Mouse (Mus musculus): ENCODE measurements around the gene Dffa.

Dffa gene

DNA sequence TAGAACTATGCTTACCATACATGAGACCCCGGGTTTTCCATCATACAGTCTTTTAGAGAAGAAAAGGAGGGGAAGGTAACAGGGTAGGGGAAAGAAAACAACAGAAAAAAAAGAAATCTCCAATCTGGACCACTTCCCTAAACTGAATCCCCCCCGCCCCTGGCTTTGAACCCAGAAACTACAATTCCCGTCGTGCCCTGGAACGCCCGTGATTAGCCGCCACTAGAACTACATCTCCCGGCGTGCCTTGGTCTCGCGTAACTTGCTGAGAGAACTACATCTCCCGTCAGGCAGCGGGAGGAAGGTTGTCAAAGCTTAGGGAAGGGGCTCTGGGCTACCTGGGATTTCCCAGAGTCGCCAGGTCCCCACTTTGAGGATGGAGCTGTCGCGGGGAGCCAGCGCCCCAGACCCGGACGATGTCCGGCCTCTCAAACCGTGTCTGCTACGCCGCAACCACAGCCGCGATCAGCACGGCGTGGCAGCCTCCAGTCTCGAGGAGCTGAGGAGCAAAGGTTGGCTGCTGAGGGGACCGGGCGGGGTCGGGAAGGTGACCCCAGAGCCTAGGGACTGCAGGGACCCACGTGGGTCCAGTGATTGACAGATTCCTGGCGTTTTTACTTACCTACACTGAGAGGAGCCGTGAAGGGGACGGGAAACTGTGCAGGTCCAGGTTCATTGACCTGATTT is at the start of gene Dffa:
Dffa (plus strand) TSS at position 272 of the 687 bp plus-strand sequence.
- peak; percentile 87 for DNase-seq (ENCODE audit: low spot score)

- DNase-seq (ENCODE audit: low spot score), result no peak
These were observed 48.1 kb upstream of the Dffa start for GRCm38 (mm10) chr4:149055847-149056246.

DNA sequence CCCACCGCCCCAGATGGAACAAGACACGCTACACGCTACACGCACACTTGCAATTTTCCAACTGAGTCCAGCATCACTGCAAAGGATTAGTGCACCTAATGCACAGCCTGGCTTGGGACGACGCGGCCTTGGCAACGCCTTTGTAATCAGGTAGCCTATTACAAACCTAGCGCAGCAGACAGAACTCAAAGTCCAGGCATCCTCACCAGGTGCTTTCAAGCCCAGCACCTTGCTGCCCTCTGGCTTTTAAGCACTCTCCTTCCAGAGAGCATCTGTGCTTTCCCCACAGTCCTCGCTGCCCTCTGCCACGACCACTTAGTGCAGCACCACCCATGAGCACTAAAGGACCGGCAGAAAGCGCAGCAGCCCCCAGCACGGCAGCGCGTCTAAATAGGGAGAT is 47.0 kb upstream of the Dffa start:
- no peak for DNase-seq (ENCODE audit: low spot score)

- DNase-seq (ENCODE audit: low spot score), result no peak
These were observed 46.5 kb upstream of the Dffa start for GRCm38 (mm10) chr4:149057470-149057869.

DNA sequence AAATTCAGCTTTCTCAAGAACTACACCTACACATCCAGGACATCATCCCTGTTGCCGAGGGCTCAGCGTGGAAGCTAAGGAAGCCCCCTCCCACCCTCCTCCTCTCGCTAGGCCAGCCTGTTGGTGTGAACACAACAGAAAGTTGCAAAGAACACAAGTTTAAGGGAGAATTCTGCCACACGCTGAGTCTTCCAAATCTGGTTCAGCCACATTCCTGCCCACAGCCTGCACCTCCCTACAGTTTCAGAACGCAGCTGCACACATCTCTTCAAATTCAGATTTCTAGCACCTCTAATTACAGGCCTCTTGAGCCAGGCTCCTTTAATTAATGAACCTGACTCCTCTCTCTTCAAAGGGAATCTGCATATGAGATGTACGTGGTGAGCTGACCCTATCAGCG is 45.6 kb upstream of the Dffa start:
- DNase-seq (ENCODE audit: low spot score), result no peak

DNA sequence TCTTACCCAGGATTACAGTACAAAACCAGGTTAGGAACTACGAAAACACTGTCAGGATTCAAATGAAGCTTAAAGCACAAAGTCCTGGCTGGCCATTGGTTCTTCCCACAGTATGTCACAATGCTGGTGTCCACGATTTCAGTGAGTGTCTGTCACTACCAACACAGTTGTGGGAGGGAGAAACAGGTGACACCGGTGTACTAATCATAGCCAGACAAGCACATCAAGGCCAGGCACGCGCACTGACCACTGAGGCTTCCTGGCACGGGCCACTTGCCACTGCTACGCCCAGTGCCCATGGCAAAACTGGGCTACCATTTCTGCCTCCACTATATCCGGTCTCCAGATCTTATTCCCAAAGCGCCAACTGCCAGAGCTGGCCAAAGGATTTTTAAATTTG is 44.2 kb upstream of the Dffa start:
- DNase-seq (ENCODE audit: low spot score), result no peak

DNA sequence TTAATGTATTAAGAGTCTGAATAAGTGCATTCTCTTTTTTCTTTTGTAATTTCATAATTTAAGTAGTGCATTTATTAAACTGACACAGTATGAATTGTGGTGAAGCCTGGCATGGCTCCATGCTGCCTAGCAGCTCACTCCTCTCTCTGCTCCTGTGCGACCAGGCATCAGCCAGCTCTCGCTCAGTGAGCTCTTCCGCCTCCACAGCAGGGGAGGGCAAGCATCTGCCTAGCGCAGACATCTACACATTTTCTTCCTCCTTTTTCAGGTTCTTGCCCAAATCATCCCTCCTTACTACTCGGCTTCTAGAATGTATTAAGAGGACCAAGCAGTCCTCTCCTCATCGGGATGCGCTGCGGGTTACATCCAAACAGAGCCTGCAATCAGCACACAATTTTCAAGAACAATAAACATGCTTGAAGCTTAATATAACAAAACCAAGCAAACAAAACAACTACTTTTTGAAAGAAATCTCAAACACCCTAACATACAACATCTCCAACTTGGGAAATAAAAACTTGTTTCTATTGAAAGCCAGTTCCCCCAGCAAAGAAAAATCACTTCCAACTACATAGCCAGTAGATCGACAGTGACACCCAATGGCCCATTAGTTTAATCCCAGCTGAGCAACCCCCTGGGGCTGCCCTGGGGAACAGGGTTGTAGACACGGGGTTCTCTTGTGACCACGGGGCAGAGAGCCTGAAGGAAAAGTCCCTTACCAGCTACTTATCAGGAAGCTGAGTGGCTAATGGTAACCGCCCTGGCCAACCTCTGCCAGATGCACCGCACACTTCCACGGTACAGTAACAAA is 43.1 kb upstream of the Dffa start:
- DNase-seq (ENCODE audit: low spot score), result no peak

GRCm38 (mm10) chr4:149061432-149061718 is 42.6 kb upstream of the Dffa start:
- no peak for DNase-seq (ENCODE audit: low spot score)

DNA sequence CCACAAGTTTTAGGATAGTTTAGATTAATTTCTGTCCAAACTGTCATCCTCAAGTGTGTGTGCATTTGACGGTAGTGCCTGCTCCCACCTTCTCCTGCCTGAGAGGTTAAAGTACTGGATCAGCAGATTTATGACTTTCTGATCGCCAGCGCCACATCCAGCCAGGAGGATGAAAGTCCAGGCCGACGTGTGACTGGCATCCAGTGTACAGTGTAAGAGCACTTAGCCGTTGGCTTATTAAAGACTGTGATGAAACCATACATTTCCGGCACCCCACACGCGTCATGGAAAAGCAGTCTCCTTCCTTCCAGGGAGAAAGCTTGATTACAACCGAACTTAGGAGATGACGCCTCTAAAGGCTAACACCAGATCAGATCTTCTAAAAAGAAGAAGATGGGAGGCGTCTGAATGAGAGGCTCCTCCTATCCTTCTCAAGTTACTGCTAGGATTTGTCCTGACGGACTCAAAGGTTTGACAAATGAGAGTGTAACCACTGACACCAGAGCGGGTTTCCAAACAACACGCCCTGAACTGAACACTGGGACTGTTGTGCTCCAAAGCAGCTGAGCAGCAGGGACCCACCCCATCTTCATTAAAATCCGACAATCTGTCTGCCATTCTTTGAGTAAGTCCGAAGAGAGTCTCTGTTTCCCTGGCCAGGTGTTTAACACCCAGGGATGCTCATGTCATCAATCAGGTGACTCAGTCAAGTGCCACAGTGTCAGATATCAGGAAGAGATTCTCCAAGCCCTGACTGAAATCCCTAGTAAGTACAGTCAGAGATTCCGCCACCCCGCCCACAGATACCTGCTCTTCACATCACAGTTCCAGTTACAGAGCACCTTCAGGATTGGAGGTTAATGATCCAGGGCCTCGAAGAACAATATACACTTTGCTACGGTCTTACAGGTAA is 41.3 kb upstream of the Dffa start:
- no peak for DNase-seq (ENCODE audit: low spot score)

GRCm38 (mm10) chr4:149064061-149064854 is 39.7 kb upstream of the Dffa start:
- DNase-seq (ENCODE audit: low spot score), result no peak

GRCm38 (mm10) chr4:149066672-149067551 is 37.0 kb upstream of the Dffa start:
- peak; percentile 43 for DNase-seq (ENCODE audit: low spot score)

DNA sequence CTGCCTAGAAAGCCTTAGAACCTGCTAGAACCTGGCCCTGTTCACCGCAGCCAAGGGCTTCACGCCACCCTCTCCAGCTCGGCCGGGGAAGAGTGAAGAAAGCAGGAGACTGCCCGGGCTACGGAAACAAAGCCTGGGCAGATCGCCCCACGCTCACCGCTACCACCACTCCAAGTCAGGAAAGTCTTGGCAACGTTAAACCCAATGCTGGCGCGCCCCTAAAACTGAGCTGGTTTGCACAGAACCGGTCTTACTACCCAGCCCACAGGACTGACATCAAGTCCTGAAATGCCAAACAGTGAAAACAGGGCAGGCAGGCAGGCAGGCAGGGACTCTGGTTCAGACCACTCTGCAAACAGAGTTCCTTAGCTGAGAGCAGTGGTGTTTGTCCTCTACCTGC is 28.9 kb upstream of the Dffa start:
- DNase-seq (ENCODE audit: low spot score), result no peak

GRCm38 (mm10) chr4:149075871-149076575 is 27.9 kb upstream of the Dffa start:
- peak; percentile 79 for DNase-seq (ENCODE audit: low spot score)

DNA sequence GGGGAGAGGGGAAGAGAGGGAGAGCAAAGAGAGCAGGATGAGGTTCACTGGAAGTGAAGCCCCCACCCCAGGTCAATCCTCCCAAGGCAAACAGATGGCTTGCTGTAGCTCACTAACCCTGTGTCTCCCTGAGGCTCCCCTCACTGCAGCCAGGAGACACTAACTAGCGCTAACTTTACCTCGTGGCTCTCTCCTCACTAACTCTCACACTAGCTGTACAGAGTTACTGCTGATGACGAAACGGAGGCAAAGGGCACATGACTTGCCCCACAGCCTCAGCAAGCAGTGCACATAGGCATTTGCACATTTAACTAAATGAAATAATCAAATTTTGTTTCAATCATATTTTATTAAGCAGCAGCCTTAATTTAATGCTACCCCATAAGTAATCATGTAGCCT is 25.7 kb upstream of the Dffa start:
- no peak for DNase-seq (ENCODE audit: low spot score)

DNA sequence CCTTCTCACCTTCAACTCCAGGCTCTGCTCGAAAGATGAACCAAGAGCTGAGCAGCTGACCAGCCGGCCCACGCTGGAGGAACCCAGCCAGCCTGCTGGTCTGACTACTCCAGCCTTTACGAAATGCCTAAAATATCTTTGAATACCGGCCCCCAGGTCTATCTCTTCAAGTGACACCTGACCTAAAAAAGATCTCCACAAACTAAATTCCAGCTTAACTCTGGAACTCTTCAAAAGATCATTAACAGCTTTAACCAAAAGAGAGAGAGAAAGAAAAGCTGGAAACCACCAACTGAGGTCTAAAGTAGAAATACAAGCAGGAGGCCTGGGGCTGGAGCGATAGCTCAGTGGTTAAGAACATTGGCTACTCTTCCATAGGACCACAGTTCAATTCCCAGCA is 24.3 kb upstream of the Dffa start:
- DNase-seq (ENCODE audit: low spot score), result no peak

GRCm38 (mm10) chr4:149080111-149080510 is 23.8 kb upstream of the Dffa start:
- DNase-seq (ENCODE audit: low spot score), result no peak

GRCm38 (mm10) chr4:149081528-149081927 is 22.4 kb upstream of the Dffa start:
- no peak for DNase-seq (ENCODE audit: low spot score)

DNA sequence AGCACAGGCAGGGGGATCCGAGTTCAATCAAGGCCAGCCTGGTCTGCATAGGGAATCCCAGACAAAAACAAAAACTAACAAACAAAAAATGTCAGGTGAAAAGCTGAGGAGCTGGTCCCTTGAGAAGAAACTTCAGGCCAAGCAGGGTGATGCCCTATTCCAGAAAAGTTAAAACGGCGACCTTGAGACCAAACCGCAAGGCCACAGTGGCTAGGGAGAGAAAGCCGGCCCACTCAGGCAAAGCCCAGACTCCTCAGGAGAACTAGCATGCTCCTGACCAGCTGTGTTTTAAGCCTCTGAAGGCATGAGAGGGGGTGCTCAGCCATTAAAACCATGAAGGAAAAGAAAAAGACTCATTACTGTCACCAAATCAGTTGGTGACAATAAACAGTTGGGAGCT is 18.6 kb upstream of the Dffa start:
- DNase-seq (ENCODE audit: low spot score), result no peak

DNA sequence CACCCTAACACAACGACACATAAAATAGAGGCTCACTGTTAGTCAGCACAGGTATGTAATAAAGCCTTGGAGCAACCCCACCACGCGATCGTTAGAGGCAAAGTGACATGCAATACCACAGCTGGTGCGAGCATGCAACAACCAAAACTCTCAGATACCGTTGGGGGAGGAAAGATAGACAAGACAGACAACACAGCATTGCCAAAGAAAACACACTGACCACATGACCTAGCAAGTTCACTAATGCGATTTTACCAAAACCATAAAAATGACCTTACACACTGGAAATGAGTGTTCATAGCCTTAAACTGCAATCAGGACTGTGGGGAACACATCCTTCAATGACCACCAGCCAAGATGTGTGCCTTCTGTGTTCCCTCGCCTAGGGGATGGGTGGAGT is 12.6 kb upstream of the Dffa start:
- no peak for DNase-seq (ENCODE audit: low spot score)

GRCm38 (mm10) chr4:149097956-149098355 is 6.0 kb upstream of the Dffa start:
- DNase-seq (ENCODE audit: low spot score), result no peak
